Mouse (Mus musculus): ENCODE data around the gene Clic6.

Clic6 gene

DNA sequence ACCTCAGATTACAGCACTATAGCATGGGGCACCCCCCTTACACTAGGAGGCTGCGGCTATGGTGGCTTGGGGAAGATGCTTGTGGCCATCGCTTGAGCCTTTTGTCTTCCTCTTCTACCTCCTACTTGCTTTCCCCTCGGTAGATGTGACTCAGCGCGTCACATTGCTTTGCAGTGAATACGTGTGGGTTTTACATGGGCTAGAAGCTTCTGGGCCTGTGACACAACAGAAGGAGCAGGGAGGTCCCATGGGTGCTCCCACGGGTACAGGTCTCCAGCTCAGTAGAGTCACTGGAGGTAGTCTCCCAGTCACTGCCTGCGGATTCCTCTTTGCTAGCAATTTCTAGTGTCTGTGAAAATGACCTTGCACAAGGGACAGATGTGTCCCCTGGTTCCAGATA, 39.1 kb downstream of the Clic6 start:
- DNase-seq (ENCODE audit: low spot score in 2 of 2) = no peak

DNA sequence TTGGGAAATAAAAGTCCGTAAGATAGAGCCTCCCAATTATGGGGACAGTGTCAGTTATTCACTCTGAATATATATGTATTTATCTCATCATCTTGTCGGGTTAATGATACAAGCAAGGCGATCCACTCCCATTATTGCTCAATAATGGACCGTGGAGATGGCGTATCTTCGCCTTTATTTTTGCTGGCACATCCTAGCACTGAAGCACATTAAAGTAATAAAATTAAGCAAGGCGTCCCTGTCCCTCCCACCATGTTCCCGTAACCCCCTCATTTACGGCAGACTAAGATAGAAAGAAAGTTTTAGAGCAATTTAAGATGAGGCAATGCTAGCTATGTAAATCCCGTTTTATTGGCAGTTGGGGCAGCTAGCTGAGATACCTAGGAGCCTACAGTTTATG, 40.4 kb downstream of the Clic6 start:
- no peak for DNase-seq (ENCODE audit: low spot score in 2 of 2)

DNA sequence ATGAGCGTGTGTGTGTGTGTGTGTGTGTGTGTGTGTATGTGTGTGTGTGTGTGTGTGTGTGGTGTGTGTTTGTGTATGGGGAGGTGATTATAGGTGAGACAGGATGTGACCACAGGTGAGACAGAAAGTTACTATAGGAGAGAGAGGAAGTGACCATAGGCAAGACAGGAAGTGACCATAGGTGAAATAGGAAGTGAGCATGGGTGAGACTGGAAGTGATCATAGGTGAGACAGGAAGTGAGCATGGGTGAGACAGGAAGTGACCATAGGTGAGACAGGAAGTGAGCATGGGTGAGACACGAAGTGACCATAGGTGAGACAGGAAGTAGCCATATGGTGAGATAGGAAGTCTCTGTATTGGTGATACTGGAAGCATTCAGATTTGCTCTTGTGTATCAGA, 49.7 kb downstream of the Clic6 start:
- DNase-seq (ENCODE audit: low spot score in 2 of 2) = no peak

DNA sequence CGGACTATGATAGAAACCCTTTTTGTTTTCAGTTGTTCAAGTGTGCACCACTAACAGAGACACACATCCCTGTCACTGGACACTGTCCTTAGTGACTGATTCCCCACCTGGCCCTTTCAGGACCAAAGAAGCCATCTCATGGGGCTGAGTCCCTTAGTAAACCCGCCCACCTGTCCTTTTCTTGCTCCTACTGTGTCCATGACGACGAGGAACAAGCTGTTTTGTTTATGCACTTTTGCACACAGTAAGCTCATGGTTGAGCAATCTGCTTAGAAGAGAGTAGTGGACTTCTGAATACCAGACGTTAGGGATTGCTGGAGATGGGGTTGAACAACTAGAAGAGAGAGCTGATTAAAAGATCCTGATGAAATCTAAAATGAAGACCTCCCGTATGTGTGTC, 52.8 kb downstream of the Clic6 start:
- DNase-seq (ENCODE audit: low spot score in 2 of 2) = no peak

DNA sequence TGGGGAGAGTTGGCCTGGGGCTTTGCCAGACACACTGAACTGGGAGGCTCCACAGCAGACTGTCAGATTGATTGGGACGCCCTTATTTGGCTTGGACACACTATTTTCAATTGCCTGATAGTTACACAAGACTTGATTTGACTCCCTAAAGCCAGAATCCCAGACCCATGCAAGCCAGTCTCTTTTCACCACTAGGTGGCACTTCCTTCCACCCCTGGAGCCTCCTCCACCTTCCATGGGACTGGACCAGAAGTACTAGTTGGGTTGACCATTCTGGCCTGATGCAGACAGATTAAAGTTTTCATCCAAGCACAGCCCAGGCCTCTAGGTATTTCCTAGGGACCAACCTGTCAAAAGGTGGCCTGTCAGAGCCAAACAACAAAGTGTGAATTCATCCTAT, 58.7 kb downstream of the Clic6 start:
- no peak for DNase-seq (ENCODE audit: low spot score in 2 of 2)

DNA sequence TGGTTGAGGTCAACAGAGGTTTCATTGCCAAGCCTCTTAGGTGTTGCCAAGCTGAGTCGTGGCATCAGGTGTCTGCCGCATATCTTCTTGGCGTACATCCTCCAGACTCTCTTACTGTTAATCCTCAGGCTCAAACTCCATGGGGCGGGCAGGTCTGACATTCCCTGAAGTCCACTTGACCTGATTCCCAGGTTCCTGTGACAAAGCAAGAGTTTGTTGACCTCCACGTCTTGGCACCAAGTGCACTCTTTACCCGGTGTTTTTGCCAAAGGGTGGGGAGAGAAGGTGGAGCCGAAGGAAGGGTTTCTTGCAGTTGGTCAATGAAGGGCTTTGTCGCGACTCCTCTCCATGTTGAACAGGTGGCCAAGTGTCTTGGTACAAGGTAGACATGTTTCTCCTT, 63.1 kb downstream of the Clic6 start:
- DNase-seq (ENCODE audit: low spot score in 2 of 2) = no peak

DNA sequence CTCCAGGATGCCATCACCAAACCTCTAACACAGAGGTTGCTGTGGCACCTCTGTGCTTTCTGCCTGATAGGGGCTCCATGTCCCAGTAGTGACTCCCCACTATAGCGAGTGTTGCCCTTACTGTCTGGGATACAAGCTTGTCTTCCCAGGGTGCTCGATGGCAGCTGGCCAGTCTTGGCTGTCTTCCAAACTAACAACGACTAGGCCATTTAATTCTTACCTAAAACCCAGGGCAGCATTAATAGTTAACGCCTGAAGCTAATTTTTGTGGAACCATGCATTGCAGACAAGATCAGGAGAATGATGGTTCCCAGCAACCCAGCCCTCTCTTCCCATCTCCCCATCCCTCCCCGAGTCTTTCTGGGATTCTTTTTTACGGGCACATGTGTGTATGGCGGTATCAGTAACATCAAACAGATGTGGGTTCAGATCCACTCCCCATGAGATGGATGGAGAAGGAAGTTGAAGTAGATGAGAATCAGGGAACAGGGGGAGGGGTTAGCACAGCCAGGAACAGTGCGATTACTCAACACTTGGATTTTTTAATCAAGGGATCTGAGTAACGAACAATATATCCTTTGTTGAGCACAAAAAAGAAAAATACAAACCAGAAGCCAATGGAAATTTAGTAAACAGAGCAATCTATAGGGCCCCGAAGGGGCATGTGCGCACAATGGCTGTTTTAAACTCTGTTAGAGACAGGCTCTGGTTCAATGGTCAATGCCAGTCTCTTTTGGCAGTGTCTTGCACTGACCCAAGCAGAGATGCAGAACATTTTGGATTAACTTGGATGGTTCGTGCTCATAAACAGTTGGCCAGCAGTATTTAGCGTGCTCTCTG, 66.0 kb downstream of the Clic6 start:
- no peak for DNase-seq (ENCODE audit: low spot score in 2 of 2)

DNA sequence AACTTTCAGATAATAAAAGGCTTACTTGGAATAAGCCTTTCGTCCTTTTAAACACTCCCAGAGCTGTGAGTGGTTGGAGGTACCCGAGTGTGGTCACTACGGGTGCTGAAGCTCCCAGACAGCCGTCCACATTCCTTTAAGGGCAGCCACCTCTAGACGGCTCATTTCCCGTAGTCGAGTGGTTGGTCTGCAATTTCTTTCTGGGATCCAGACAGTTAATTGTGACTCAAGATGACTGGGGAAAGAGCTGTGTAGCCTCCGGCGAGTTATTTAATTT, 66.5 kb downstream of the Clic6 start:
- no peak for DNase-seq (ENCODE audit: low spot score in 2 of 2)

DNA sequence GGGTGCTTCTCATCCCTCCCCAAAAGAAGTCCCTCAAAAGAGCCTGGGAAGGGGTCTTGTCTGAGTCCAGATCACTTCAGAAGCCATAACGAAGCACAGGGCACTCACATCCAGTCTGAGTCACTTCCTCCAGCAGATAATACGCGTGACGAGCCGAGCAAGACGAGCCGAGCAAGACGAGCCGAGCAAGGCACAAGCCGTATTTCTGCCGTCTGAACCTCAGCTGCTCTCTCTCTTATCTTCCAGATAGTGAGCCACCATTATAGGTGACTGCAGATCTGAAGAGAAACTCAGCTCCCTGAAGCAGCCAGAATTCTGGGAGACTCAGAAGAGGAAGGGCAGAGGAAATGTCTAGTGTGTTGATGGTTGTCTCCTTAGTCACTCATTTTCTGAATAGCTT, 67.3 kb downstream of the Clic6 start:
- no peak for DNase-seq (ENCODE audit: low spot score in 2 of 2)

DNA sequence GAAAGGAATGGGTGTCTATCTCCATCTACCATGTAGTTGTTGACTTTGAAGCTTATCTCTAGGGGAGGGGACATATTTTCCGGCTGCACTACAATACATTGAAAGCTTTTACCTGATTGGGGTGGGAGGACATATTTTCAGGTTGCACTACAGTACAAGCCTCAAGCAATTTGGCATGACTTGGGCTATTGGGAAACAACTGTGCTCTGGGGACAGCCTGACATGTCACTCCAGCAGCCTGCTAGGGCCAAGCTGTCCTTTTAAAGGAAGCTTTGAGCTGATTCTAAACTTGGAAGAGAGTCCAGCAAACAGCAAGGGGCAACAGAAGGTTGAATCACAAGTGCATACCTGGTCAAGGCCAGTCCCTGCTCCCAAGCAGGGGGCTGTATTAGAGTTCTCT, 69.5 kb downstream of the Clic6 start:
- no peak for DNase-seq (ENCODE audit: low spot score in 2 of 2)

DNA sequence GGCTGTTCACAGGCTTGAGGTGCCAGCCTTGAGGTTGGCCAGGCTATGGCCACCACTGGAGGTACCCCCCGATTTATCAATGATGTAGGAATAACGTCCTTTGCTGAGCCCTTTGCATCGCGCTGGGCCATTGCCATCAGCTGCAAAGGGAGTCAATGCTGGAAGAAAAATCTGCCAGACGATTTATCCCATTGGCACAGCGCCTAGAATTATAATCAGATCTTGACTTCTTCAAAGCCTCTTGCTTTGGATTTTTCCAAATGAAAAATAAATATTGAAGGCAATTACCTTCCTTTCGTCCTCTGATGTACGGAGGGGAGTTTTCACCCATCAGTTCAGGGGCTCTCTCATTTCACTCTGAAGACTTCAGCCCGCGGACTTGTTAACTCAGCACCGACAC, 79.8 kb downstream of the Clic6 start:
- no peak for DNase-seq (ENCODE audit: low spot score in 2 of 2)

DNA sequence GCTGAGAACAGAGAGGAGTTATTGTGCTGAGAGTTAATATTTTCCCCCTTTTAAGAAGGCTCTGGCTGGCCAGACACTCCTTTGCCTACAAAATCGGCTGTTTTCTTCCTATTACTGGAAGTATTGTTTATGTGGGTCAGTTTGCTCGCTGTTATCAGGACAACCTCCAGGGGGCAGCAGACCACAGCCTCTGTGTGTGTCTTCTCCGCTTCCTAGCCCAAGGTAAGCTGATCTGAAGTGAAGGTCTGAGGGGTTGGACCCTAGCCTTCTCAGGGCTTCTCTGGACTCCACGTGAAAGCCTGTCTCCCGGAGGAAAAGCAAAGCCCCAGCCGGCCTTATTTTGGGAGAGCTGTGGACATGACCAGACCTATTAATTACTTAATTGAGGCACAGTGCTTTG, 80.2 kb downstream of the Clic6 start:
- peak; percentile 72 to 84 for DNase-seq (ENCODE audit: low spot score in 2 of 2)

DNA sequence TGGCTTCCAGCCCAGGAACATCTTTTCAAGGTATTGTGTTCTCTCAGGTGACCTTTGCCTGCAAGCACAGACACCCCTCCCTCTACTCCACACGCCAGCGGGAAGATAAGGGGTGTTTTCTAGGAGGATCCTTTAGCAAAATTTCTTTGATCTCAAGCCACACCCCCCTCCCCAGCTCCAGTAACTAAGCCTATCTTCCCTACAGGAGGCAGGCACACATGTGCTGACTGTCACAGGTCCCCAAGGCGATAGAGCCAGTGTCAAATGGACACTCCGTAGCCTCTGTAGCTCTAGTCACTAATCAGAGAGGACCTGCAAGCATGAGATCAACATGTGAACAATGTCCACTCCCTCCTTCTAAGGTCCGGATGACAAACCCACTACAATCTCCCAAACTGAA, 80.6 kb downstream of the Clic6 start:
- no peak for DNase-seq (ENCODE audit: low spot score in 2 of 2)

DNA sequence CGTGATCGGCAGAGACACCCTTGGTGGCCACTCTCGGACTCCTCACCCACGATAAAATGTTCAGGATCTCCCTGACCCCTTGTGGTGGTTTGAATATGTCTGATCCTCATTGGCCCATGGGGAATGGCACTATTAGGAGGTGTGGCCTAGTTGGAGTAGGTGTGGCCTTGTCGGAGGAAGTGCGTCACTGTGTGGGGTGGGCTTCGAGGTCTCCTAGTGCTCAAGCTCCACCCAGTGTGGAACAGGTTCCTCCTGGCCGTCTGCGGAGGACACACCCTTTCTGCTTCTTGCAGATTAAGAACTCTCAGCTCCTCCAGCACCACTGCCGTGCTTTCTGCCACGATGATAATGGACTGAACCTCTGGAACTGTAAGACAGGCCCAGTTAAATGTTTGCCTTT, 85.7 kb downstream of the Clic6 start:
- no peak for DNase-seq (ENCODE audit: low spot score in 2 of 2)

DNA sequence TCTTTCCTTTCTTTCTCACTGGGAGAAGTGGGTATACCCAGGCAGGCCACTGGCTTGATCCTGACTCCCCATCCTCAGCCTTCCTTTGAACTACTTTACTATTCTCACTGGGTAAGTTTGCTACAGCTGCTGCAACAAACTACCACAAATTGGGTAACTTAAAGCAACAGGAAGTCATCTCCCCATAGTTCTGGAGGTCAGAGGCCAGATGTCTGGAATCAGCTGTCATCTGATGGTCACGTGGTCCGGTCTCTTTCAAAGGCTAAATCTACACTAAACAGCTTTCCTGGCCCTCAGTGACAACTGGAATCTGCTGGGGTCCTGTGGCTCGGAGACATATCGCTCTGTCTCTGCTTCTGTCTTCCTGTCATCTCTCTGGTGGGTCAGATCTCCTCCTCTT, 87.7 kb downstream of the Clic6 start:
- no peak for DNase-seq (ENCODE audit: low spot score in 2 of 2)

DNA sequence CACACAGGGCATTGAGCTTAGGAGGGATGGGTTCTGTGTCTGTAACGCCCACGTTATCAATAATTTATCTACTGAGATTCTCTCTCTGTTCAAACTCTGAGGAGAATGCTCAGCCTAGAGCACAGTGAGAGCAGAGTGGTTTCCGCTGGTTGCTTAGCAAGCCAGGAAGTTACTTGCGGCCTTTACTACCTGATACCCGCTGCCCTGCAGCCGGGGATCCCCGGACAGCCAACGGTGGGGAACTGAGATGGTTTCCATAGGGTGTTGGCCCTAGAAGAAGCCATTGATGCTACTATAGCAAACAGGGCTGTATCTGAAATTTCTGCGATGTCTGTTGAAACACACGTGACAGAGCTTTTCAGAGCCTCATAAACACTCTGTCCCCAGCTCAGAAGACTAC, 90.3 kb downstream of the Clic6 start:
- DNase-seq (ENCODE audit: low spot score in 2 of 2) = no peak

DNA sequence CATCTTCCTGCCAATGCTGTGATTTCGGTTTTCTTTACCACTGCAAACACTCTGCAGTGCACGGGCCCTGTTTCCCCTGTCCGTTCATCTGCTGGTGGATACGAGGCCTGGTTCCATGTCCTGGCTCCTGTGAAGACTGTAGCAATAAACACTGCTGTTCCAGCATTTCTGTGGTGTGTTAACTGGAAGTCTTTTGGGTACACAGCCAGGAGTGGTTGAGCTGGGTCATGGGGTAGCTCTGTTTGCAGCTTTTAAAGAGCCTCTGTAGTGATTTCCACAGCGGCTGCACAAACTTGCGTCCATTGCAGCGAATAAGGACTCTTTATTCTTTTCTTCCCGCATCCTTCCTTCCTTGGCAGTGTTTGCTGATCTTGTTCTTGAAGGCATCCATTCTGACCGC, 91.8 kb downstream of the Clic6 start:
- DNase-seq (ENCODE audit: low spot score in 2 of 2) = no peak

DNA sequence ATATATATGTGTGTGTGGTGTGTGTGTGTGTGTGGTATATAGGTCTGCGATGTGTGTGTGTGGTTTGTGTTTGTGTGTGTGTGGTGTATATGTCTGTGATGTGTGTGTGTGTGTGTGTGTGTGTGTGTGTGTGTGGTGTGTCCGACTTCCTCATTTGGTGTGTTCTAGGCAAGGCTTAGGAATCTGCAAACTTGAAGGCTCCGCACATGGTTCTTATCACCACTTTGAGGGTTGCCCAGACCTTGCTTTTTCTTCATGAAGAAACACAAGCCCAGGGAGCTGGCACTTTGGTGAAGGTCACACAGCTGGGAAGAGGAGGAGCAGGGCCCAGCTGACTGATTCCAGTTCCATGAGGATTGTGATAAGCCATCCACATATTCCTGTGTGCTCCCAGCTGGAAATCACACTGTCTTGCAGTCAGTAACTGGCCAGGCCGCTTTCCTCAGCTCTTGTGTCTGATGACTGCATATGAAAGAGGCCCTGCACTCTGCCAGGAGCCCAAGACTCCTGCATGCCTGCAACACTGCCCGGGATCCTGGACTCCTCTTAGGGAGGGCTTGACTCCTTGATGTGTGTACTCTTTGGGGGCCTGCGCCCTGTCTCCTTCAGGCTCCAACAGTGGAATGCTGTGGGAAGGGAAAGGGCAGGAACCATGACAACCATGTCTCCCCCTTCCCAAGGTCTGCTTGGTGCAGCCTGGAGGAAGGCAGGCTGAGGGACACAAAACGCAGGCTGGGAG, 93.5 kb downstream of the Clic6 start:
- DNase-seq (ENCODE audit: low spot score in 2 of 2) = no peak

DNA sequence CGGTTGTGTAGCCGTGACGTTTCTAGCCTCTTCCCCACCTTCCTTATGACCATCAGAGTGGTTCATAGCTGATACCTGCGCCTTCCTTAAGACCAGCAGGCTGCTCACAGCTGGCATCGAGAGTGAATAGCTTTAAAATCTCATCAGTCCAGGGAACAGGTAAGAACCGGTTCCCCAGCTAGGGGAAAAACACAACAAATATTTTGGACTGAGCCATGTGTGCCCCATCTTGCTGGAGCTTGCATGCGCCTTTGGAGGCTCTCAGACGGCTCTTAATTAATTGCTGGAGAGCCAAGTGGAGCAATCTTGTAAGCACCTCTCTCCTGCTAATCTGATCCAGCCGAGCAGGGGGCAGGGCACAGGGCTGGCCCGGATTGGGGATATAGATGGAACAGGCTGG, 95.4 kb downstream of the Clic6 start:
- DNase-seq (ENCODE audit: low spot score in 2 of 2) = no peak

DNA sequence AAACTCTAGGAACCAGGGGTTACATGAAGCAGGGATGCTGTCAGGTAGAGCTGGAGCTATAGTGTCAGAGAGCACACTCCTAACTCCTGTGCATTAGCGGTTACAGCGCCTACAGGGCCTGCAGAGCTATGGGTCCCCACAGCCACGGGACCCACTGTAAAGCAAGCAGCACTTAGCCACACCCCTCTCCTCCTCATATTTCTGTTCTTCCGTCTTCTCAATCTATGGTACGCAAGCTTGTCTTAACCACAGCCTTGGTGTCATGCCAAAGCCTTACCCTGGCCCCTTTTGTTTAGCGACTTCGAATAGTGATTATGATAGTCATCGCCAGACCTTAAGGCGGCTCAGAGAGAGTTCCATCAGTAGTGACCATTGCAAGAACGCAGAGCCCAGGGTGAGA, 96.2 kb downstream of the Clic6 start:
- DNase-seq (ENCODE audit: low spot score in 2 of 2) = no peak

DNA sequence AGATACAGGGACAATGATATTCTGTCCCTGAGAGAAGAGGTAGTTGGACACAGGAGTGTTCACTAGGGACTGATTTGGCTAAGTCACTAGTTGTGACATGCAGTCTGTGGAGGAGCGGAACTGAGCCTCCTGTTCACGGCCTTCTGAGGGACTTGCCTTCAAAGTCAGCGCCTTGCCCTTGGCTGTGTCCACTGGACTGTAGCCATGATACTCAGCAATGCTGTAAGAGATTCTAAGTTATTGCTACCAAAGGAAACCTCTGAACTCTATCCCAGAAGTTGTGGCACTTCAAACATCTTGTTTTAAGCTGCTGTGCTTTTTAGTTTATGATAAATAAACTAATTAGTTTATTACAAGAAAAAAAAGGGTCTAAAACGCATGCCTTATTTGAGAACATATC, 102.3 kb downstream of the Clic6 start:
- DNase-seq (ENCODE audit: low spot score in 2 of 2) = no peak
